Mouse (Mus musculus): ENCODE data around the gene Bloc1s5. TPM values are rescaled to one million over a fixed set of nuclear protein-coding genes. Genes with fewer than 3 reads are reported as not detected.

Gene Bloc1s5
- polyA plus RNA-seq, 1 experiment from 2014 or later, result 17.1 TPM

DNA sequence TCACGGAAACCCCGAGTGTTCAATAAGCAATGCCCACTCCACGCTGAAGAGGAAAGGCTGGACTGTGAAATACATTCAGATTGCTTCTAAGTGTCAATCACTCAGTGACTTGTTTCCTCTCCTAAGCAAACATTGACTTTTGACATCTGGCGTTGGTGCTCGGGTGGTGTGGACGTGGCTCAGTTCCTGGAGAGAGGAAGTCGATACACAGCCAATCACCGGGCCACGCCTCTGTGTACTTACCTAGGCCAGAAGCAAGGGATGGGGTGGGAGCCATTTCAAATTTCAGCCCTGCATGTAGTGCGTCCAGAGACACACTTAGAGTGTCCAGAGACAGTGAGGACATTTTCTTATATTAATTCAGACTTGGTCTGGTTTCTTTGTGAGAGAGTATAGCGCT is 80.3 kb downstream of the Bloc1s5 start:
- no peaks in the 10 kb centered on the region for H3K9me3 ChIP-seq
- no peak overlapping the region for H3K9ac ChIP-seq
- no peak overlapping the region for H3K27ac ChIP-seq (replicated peaks)
- ATAC-seq (ENCODE audit: extremely low read depth, insufficient number of reproducible peaks, low FRiP score, low TSS enrichment), result no peak
- H3K4me1 ChIP-seq, result no peaks in the 10 kb centered on the region
- 68% methylated on average over 11 of the region's 11 CpGs for WGBS
- H3K4me2 ChIP-seq, result no peak overlapping the region
- no peaks in the 10 kb centered on the region for H3K27me3 ChIP-seq (replicated peaks)
- H3K36me3 ChIP-seq, result no peaks in the 10 kb centered on the region
- H3K4me3 ChIP-seq, result no peak overlapping the region

DNA sequence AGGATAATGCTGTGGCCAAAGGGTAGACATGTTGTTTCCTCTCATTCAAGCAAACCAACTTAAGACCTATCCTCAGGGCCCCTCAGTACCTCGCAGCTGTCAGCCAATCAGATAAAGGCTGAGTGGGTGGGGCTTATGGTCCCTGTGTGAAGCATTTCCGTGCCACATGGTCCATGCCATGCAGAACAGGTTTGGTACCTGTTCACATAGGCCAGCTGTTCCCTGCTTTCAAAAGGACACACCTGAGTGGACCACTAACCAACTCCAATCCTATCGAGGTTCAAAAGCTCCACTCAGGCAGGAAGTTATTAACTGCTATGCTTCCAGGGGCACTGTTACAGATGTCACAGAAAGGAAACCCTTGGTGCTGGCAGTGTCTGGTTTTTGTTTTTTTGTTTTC is 80.7 kb downstream of the Bloc1s5 start:
- H3K27ac ChIP-seq (replicated peaks), result no peak overlapping the region
- no peaks in the 10 kb centered on the region for H3K36me3 ChIP-seq
- H3K4me1 ChIP-seq, result no peaks in the 10 kb centered on the region
- H3K9me3 ChIP-seq, result no peaks in the 10 kb centered on the region
- ATAC-seq (ENCODE audit: extremely low read depth, insufficient number of reproducible peaks, low FRiP score, low TSS enrichment), result no peak
- no peak overlapping the region for H3K4me2 ChIP-seq
- H3K9ac ChIP-seq, result no peak overlapping the region
- no peaks in the 10 kb centered on the region for H3K27me3 ChIP-seq (replicated peaks)
- WGBS, result 59% methylated on average over 3 of the region's 3 CpGs
- H3K4me3 ChIP-seq, result no peak overlapping the region

DNA sequence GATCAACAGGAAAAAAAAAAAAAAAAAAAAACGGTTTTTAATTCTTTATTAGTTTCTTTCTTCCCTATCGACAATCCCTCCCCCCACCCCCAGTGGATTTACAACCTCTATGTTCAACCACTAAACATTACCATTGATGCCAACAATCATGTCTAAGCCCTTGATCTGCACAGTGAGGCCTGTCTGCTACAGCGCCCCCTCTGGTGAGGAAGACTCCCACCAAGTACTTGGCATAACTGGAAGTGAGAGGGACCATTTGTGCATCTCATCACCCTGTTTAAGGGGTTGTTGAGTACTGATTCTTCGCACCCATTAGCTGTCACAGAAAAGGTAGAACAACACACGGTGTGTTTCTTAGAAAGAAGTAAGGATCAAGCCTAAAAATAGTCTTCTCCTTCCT is 86.2 kb downstream of the Bloc1s5 start:
- H3K4me1 ChIP-seq, result no peaks in the 10 kb centered on the region
- ATAC-seq (ENCODE audit: extremely low read depth, insufficient number of reproducible peaks, low FRiP score, low TSS enrichment), result no peak
- 68% methylated on average over 5 of the region's 5 CpGs for WGBS
- no peaks in the 10 kb centered on the region for H3K36me3 ChIP-seq
- no peaks in the 10 kb centered on the region for H3K9me3 ChIP-seq
- no peak overlapping the region for H3K4me2 ChIP-seq
- no peak overlapping the region for H3K27ac ChIP-seq (replicated peaks)
- no peaks in the 10 kb centered on the region for H3K27me3 ChIP-seq (replicated peaks)
- no peak overlapping the region for H3K9ac ChIP-seq
- no peak overlapping the region for H3K4me3 ChIP-seq

GRCm38 (mm10) chr13:38547717-38548116 is 87.2 kb downstream of the Bloc1s5 start:
- Histone ChIP-seq H3K36me3 (no peaks in the 10 kb centered on the region), H3K27me3 (replicated peaks) (no peaks in the 10 kb centered on the region), H3K9ac (no peak overlapping the region), H3K9me3 (no peaks in the 10 kb centered on the region), H3K27ac (replicated peaks) (no peak overlapping the region), H3K4me3 (no peak overlapping the region), H3K4me1 (no peaks in the 10 kb centered on the region), H3K4me2 (no peak overlapping the region)
- WGBS, result 73% methylated on average over 5 of the region's 5 CpGs
- no peak for ATAC-seq (ENCODE audit: extremely low read depth, insufficient number of reproducible peaks, low FRiP score, low TSS enrichment)

- Histone ChIP-seq H3K36me3 (no peaks in the 10 kb centered on the region), H3K4me1 (no peaks in the 10 kb centered on the region), H3K27me3 (replicated peaks) (no peaks in the 10 kb centered on the region), H3K27ac (replicated peaks) (no peak overlapping the region), H3K9me3 (no peaks in the 10 kb centered on the region), H3K4me2 (no peak overlapping the region), H3K9ac (no peak overlapping the region), H3K4me3 (no peak overlapping the region)
- ATAC-seq (ENCODE audit: extremely low read depth, insufficient number of reproducible peaks, low FRiP score, low TSS enrichment), result no peak
- WGBS, result 75% methylated on average over 4 of the region's 4 CpGs
Observed at GRCm38 (mm10) chr13:38546754-38547153, 88.2 kb downstream of the Bloc1s5 start.

DNA sequence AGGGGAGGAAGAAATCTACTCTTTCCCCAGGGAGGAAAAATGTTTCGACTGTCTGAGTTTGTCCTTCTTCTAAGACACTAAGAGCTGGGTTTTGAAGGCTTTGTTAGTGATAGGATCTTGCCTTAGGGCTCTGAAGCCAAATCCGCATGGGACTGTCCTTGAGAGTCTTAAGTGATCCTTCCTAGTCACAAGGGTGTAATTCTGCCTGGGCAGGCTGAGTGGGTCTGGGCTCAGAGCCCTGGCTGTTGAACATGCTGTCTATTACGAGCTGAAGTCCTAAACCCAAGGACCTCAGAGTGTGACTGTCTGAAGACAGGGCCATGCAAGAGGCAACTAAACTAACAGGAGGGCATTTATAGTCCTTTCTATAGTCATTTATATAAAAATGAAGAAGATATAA is 89.4 kb downstream of the Bloc1s5 start:
- Histone ChIP-seq H3K4me2 (no peak overlapping the region), H3K36me3 (no peaks in the 10 kb centered on the region), H3K27ac (replicated peaks) (no peak overlapping the region), H3K9ac (no peak overlapping the region), H3K9me3 (no peaks in the 10 kb centered on the region), H3K27me3 (replicated peaks) (no peaks in the 10 kb centered on the region), H3K4me1 (no peaks in the 10 kb centered on the region), H3K4me3 (no peak overlapping the region)
- WGBS, result 56% methylated on average over 3 of the region's 3 CpGs
- ATAC-seq (ENCODE audit: extremely low read depth, insufficient number of reproducible peaks, low FRiP score, low TSS enrichment), result no peak

GRCm38 (mm10) chr13:38544769-38545445 is 90.0 kb downstream of the Bloc1s5 start:
- Histone ChIP-seq H3K4me3 (no peak overlapping the region), H3K9ac (no peak overlapping the region), H3K36me3 (no peaks in the 10 kb centered on the region), H3K27ac (replicated peaks) (no peak overlapping the region), H3K4me1 (no peaks in the 10 kb centered on the region), H3K27me3 (replicated peaks) (no peaks in the 10 kb centered on the region), H3K4me2 (no peak overlapping the region), H3K9me3 (no peaks in the 10 kb centered on the region)
- ATAC-seq (ENCODE audit: extremely low read depth, insufficient number of reproducible peaks, low FRiP score, low TSS enrichment), result no peak
- 76% methylated on average over 8 of the region's 8 CpGs for WGBS

DNA sequence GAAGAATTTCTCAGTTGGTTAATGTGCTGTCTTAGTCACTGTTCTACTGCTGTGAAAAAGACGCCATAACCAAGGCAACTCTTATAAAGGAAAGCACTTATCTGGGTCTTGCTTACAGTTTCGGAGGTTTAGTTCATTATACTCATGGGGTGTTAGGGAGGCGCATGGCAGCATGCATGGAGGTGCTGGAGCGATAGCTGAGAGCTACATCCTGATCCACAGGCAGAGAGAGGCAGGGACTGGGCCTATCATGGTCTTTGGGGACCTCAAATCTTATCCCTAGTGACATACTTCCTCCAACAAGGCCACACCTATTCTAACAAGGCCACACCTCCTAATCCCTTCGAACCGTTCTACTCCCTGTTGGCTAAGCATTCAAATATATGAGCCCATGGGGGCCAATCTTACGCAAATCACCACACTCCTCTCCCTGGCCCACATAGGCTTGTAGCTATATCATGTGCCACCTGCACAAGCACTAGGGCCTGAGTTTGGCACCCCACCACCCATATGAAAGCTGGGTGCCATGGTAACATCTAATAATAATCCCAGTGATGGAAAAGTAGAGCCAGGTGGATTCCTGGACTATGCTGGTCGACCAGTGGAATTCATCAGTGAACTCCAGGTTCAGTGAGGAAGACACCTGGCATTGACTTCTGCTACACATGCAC is 91.3 kb downstream of the Bloc1s5 start:
- no peaks in the 10 kb centered on the region for H3K9me3 ChIP-seq
- H3K9ac ChIP-seq, result no peak overlapping the region
- 81% methylated on average over 8 of the region's 8 CpGs for WGBS
- ATAC-seq (ENCODE audit: extremely low read depth, insufficient number of reproducible peaks, low FRiP score, low TSS enrichment), result no peak
- no peak overlapping the region for H3K4me3 ChIP-seq
- H3K4me2 ChIP-seq, result no peak overlapping the region
- H3K27ac ChIP-seq (replicated peaks), result no peak overlapping the region
- H3K36me3 ChIP-seq, result no peaks in the 10 kb centered on the region
- H3K27me3 ChIP-seq (replicated peaks), result no peaks in the 10 kb centered on the region; the same call in 1 of the 2 replicates
- no peaks in the 10 kb centered on the region for H3K4me1 ChIP-seq

Other genes with a start within 250 kb of the Bloc1s5 start
- gene Txndc5, start 106.3 kb downstream of the Bloc1s5 start, polyA plus RNA-seq (2015; fragmentation: Nextera tagmentation; extraction: Ambion mirVana), result 200 and 206 TPM in 2 replicates
- 31.3 and 41.7 TPM in 2 replicates for gene Eef1e1, start 23.9 kb upstream of the Bloc1s5 start, polyA plus RNA-seq (2015; fragmentation: Nextera tagmentation; extraction: Ambion mirVana)